Mouse (Mus musculus): ENCODE results near the gene Ssr4.
"Not testable (repeated sequence)": the region's sequence is repeated elsewhere in the genome, so short reads cannot be mapped to it uniquely, and the experiment has no call there.

Ssr4 gene

GRCm38 (mm10) chrX:73786364-73787224 lies at the start of gene Ssr4, which contains the start of gene Idh3g:
Gene Ssr4, plus strand, starts transcription at chrX:73787028.
Gene Idh3g, minus strand, starts transcription at chrX:73786897.
- peak; percentile 83 for DNase-seq (ENCODE audit: low read depth, low spot score)

DNA sequence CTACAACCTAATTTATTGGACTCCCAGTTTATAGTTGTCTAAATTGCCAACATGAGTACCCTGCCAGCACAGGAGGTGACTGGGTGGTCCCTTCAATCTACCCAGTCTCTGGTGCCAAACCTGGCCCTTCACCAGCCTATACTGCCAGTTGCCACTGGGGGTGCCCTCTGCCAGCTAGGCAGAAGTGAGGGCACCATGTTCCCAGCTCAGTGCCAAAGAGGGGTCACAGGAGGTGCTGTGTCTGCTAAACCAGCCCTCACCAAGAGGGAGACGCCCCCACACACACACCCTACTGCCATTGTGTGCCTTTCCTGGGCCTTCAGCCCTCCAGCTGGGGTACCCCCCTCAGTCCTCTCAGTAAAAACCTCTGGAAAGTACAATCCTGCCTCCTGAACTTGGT lies 48.7 kb upstream of the Ssr4 start:
- DNase-seq (ENCODE audit: low read depth, low spot score): no peak

- DNase-seq (ENCODE audit: low read depth, low spot score): no peak
Observed at GRCm38 (mm10) chrX:73739151-73739550, 47.7 kb upstream of the Ssr4 start.

GRCm38 (mm10) chrX:73739841-73740240 lies 47.0 kb upstream of the Ssr4 start:
- not testable (repeated sequence) for DNase-seq (ENCODE audit: low read depth, low spot score)

DNA sequence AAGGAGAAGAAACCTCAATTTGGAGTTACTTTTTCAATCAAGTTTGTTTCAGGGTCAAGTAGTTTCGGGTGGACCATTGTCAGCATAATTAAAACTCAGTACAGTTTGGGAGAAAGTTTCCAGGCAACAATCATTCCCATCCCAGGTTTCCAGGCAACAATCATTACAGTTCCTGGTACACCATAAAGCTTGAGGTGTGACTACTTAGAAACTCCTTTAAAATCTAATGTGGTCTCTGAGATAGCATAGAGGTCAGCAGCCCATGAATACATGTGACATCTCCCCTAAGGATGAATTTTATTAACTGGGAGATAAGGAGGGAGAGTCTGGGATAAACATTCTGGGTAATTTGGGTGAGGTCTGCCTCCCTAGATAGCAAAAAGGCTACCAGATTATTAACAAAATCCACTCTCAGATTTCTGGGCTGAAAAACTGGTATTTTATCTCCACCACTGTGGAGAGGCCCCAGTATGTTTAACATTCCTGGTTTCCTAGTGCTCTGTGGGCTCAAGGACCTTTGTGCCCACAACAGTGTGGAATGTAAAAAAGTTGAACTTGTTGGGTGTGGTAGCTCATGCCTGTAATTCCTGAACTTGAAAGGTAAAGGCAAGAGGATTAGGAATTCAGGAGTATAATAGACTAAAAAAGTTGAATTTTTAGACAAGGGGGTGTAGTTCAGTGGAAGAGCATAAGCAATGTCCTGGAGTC lies 41.9 kb upstream of the Ssr4 start:
- DNase-seq (ENCODE audit: low read depth, low spot score): no peak

DNA sequence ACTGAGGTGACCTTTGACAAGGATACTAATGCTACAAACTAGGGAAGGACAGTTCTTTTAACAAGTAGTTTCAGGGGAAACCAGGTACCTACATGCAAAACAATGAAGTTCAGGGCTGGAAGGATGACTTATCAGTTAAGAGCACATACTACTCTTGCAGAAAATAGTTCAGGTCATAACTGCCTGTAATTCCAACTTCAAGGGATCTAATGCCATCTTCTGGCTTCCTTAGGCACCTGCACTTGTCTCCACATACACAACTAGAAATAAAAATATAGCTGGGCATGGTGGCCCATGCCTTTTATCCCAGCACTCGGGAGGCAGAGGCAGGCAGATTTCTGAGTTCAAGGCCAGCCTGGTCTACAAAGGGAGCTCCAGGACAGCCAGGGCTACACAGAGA lies 37.9 kb upstream of the Ssr4 start:
- DNase-seq (ENCODE audit: low read depth, low spot score): no peak

GRCm38 (mm10) chrX:73756334-73757140 lies 30.3 kb upstream of the Ssr4 start, which contains the start of gene Plxnb3:
Gene Plxnb3, plus strand, starts transcription at chrX:73757090.
- no peak for DNase-seq (ENCODE audit: low read depth, low spot score)

DNA sequence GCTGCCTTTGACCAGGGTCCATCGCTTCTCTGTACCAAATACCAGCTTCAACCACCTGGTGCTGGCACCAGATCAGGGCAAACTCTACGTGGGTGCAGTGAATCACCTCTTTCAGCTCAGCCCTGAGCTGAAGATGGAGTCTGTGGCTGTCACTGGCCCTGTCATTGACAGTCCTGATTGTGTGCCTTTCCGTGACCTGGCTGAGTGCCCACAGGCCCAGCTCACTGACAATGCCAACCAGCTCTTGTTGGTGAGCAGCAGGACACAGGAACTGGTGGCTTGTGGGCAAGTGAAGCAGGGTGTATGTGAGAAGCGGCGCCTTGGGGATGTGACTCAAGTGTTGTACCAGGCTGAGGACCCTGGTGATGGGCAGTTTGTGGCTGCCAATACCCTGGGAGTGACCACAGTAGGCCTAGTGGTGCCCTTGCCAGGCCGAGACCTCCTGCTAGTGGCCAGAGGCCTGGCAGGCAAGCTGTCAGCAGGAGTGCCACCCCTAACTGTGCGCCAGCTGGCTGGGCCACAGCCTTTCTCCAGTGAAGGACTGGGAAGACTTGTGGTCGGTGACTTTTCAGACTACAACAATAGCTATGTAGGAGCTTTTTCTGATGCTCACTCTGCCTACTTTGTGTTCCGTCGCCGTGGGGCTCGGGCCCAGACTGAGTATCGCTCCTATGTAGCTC lies 28.1 kb upstream of the Ssr4 start:
- DNase-seq (ENCODE audit: low read depth, low spot score): no peak

DNA sequence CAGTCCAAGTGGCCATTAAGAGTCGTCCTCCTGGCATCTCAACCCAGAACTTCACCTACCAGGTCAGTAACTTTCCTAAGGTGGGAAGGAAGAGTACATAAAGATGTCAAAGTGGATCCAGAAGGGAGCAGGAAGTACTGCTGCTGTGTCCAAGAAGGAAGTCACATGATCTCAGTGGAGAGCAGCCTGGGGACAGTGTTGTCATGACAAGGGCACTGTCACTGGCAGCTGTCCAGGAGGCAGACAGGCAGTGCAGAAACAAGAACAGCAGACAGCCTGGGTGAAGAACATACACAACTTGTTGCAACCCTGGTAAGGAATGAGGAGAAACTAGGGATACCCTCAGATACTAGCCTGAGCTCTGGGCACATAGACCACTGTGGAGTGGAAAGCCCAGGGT lies 21.5 kb upstream of the Ssr4 start:
- DNase-seq (ENCODE audit: low read depth, low spot score): no peak

- no peak for DNase-seq (ENCODE audit: low read depth, low spot score)
Observed at GRCm38 (mm10) chrX:73767267-73767666, 19.6 kb upstream of the Ssr4 start.

GRCm38 (mm10) chrX:73774168-73774760 lies 12.6 kb upstream of the Ssr4 start, which contains the start of gene Srpk3:
Gene Srpk3, plus strand, starts transcription at chrX:73774405.
- DNase-seq (ENCODE audit: low read depth, low spot score): no peak

GRCm38 (mm10) chrX:73774802-73775483 lies 11.9 kb upstream of the Ssr4 start:
- no peak for DNase-seq (ENCODE audit: low read depth, low spot score)

DNA sequence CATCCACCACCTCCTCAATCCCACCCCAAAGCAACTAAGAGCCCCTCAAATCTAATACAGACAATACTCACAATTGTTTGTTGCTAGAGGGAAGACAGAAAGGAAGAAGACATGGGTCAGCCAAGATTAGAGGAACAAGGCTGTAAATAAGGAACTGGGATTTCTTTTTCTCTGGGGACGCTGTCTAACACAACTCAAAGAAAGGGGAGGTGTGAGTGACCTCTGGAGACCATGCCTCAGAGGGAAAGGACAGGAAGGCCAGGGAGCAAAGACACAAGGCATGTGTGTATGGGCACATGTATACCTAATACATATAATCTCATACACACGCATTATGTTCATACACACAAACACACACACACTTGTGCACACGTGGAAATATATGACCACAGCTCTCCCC lies 4.6 kb upstream of the Ssr4 start:
- no peak for DNase-seq (ENCODE audit: low read depth, low spot score)

GRCm38 (mm10) chrX:73785666-73786065 lies 1.2 kb upstream of the Ssr4 start:
- DNase-seq (ENCODE audit: low read depth, low spot score): no peak

- DNase-seq (ENCODE audit: low read depth, low spot score): no peak
Observed at GRCm38 (mm10) chrX:73787225-73787558, 364 bp downstream of the Ssr4 start.

GRCm38 (mm10) chrX:73788501-73788900 lies 1.7 kb downstream of the Ssr4 start:
- no peak for DNase-seq (ENCODE audit: low read depth, low spot score)

DNA sequence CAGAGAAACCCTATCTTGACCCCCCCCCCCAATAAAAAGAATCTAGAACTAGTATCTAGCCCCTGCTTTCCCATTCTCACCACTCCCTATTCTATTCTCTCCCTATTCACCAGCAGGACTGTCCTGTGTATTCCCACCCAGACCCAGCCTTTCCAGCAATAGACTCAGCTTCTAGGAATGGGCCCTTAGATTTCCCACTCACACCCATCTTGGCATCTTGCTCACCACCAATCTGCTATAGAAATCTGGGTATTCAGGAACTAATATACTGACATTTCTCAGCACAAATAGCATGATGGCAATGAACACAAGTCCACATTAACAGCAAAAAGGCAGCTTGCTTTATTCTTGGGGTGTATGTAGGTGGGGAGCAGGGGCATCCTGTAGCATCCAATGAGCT lies 6.2 kb downstream of the Ssr4 start:
- DNase-seq (ENCODE audit: low read depth, low spot score): no peak

- no peak for DNase-seq (ENCODE audit: low read depth, low spot score)
Observed at GRCm38 (mm10) chrX:73793505-73793904, 6.7 kb downstream of the Ssr4 start.

- no peak for DNase-seq (ENCODE audit: low read depth, low spot score)
Observed at GRCm38 (mm10) chrX:73797511-73797910, 10.7 kb downstream of the Ssr4 start.

DNA sequence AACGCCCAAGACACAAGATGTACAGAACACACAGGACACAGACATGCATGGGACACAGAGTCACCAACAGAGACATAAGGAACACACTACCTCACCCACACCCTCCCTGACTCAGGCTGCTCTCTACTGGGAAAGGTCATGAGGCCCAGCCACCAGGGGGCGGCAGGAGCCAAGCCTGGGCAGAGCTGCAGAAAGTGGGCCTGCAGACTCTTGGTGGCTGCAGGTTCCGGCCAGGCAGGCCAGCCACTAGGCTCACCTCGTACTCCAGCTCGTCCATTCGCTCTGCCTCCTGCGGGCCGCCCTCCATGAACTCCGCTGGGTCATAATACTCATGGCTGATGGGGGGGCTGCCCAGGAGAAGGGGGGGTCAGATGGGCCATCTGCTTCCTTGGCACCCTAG lies 11.7 kb downstream of the Ssr4 start:
- DNase-seq (ENCODE audit: low read depth, low spot score): peak; percentile 9
